Mouse (Mus musculus) adrenal gland, adult 10 weeks (tissue): ENCODE results near the gene Il1f5. TPM values are rescaled to one million over a fixed set of nuclear protein-coding genes. Genes with fewer than 3 reads are reported as not detected.

Source experiments
- polyA plus RNA-seq: library from polyadenylated mRNA; stranded (reverse); fragments of 350-450 nt; fragmentation: Illumina TruSeq; extraction: RNeasy Lipid Tissue Mini Kit (QIAGEN cat#74804); gene quantifications from one replicate; pipeline ENCODE4 v1.2.3, GENCODE M21; 2014; ENCODE audit warnings: low read depth, low replicate concordance

Gene Il1f5
- polyA plus RNA-seq, result not detected

DNA sequence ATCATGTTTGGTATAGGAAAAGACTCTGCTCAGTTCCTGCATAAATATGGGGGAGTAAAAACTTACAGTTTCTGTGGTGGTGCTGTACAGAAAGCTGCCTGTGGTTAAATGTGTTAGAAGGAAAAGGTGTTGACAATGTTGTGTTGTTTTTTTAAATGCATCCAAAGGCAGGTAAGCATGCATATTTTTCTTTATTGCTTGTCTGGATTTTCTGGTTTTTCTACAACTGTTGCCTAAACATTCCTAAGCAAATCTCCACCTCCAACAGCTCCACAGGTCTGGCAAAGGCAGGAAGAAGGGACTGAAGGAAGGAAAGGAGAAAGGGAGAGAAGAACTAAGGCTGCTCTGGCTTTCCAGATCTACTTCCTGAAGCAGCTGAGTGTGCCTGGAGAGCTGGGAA, at the start of gene Il1f5:
Il1f5 (plus strand) TSS at position 301 of the 400 bp plus-strand sequence.

DNA sequence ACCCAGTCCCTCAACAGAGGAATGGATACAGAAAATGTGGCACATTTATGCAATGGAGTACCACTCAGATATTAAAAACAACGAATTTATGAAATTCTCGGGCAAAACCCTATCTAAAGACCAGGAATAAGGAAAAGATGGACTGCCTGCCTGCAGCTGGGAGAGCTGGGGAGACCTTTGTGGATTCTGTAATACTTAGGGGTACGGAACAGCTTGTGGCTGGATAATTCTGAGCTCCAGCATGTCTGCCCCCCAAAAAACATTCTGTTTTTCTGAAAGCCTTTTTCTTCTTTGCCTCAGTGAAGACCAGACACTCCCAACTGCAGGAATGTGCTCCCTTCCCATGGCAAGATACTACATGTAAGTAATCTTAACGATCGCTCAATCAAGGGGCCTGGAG, 14.1 kb downstream of the Il1f5 start, which contains the start of gene Il1f10:
Il1f10 (plus strand) TSS at position 301 of the 400 bp plus-strand sequence.

Other genes with a start within 250 kb of the Il1f5 start
- 49.5 TPM for gene Hnmt, start 227.6 kb upstream of the Il1f5 start, polyA plus RNA-seq
- gene Tbpl2, start 180.4 kb upstream of the Il1f5 start, polyA plus RNA-seq, result not detected
- gene Il1f8, start 123.8 kb upstream of the Il1f5 start, polyA plus RNA-seq, result not detected
- gene Il1f9, start 90.5 kb upstream of the Il1f5 start, polyA plus RNA-seq, result not detected
- gene Il1f6, start 61.5 kb upstream of the Il1f5 start, polyA plus RNA-seq, result not detected
- not detected for gene Il1f10, start 14.2 kb downstream of the Il1f5 start, polyA plus RNA-seq
- 0.99 TPM for gene Il1rn, start 59.9 kb downstream of the Il1f5 start, polyA plus RNA-seq
- gene Psd4, start 90.6 kb downstream of the Il1f5 start, polyA plus RNA-seq, result 1.9 TPM
- not detected for gene Pax8, start 198.6 kb downstream of the Il1f5 start, polyA plus RNA-seq